Mouse (Mus musculus) telencephalon, adult 2 months (tissue): ENCODE results near the gene Mgrn1.

Experiments used
- DNase-seq: peaks from one replicate; pipeline ENCODE4 v3.0.0-alpha.2; 2011; ENCODE audit warnings: low read depth, low spot score

Gene Mgrn1

GRCm38 (mm10) chr16:4907386-4907785 lies 21.3 kb downstream of the Mgrn1 start:
- no peak for DNase-seq

- no peak for DNase-seq
Measured at GRCm38 (mm10) chr16:4907972-4908371, 21.9 kb downstream of the Mgrn1 start.

GRCm38 (mm10) chr16:4909745-4910144 lies 23.7 kb downstream of the Mgrn1 start:
- DNase-seq, result no peak

GRCm38 (mm10) chr16:4910758-4911157 lies 24.7 kb downstream of the Mgrn1 start:
- no peak for DNase-seq

GRCm38 (mm10) chr16:4912074-4912648 lies 26.1 kb downstream of the Mgrn1 start:
- no peak for DNase-seq

GRCm38 (mm10) chr16:4912907-4913782 lies 27.1 kb downstream of the Mgrn1 start:
- no peak for DNase-seq

- peak; percentile 72 for DNase-seq
Measured at GRCm38 (mm10) chr16:4913783-4914735, 28.0 kb downstream of the Mgrn1 start.

- DNase-seq, result no peak
Measured at GRCm38 (mm10) chr16:4915931-4916330, 29.9 kb downstream of the Mgrn1 start.

- DNase-seq, result no peak
Measured at GRCm38 (mm10) chr16:4916608-4917007, 30.6 kb downstream of the Mgrn1 start.

- no peak for DNase-seq
Measured at GRCm38 (mm10) chr16:4920556-4920955, 34.5 kb downstream of the Mgrn1 start.

- no peak for DNase-seq
Measured at GRCm38 (mm10) chr16:4922481-4922880, 36.4 kb downstream of the Mgrn1 start.

- no peak for DNase-seq
Measured at GRCm38 (mm10) chr16:4923996-4924395, 37.9 kb downstream of the Mgrn1 start.

GRCm38 (mm10) chr16:4927967-4928366 lies 41.9 kb downstream of the Mgrn1 start:
- DNase-seq, result no peak

GRCm38 (mm10) chr16:4928474-4928873 lies 42.4 kb downstream of the Mgrn1 start:
- no peak for DNase-seq

GRCm38 (mm10) chr16:4932429-4932828 lies 46.4 kb downstream of the Mgrn1 start:
- no peak for DNase-seq

GRCm38 (mm10) chr16:4935430-4935829 lies 49.4 kb downstream of the Mgrn1 start:
- DNase-seq, result no peak

GRCm38 (mm10) chr16:4935931-4936703 lies 50.1 kb downstream of the Mgrn1 start:
- no peak for DNase-seq

- no peak for DNase-seq
Measured at GRCm38 (mm10) chr16:4937351-4938190, 51.5 kb downstream of the Mgrn1 start.

GRCm38 (mm10) chr16:4938461-4938860 lies 52.4 kb downstream of the Mgrn1 start, which contains the start of gene Nudt16l1:
Gene Nudt16l1, plus strand, starts transcription at chr16:4938761.
- no peak for DNase-seq

GRCm38 (mm10) chr16:4938989-4939388 lies 52.9 kb downstream of the Mgrn1 start:
- peak; percentile 89 for DNase-seq
